Mouse (Mus musculus): ENCODE measurements around the gene Ano2.

DNA sequence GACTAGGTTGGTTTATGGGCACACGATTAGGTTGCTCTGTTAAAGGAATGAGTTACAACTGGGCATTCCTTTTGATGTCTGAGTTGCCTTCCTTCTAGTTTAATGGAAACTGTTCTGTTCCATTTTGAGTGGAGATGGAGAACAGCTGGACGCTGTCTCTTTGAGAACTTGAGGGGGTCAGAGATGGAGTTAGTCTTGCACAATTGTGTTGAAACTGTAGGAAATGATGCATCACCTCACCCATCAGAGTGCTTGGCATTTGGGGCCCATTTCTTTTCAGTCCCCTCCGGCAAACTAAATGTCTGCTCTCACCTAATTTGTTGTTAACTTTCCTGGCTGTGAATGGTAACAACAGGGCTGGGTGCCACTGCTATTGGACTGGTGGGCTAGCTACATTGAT is 151.1 kb downstream of the Ano2 start:
- no peak for TF ChIP-seq CTCF (IDR thresholded peaks at IDR 0.05; ENCODE audit: insufficient read depth, low read length)
- TF ChIP-seq POLR2A (IDR thresholded peaks at IDR 0.05; ENCODE audit: borderline replicate concordance, extremely low read depth, low read depth, low read length): no peak

All from lung, adult 2 months (tissue).